Mouse (Mus musculus): ENCODE data around the gene Il23r. TPM values are rescaled to one million over a fixed set of nuclear protein-coding genes. Genes with fewer than 3 reads are reported as not detected.

Il23r gene
- total and polyA plus RNA-seq, 2 experiments from 2014 or later = 0.05 TPM; not detected in 1

DNA sequence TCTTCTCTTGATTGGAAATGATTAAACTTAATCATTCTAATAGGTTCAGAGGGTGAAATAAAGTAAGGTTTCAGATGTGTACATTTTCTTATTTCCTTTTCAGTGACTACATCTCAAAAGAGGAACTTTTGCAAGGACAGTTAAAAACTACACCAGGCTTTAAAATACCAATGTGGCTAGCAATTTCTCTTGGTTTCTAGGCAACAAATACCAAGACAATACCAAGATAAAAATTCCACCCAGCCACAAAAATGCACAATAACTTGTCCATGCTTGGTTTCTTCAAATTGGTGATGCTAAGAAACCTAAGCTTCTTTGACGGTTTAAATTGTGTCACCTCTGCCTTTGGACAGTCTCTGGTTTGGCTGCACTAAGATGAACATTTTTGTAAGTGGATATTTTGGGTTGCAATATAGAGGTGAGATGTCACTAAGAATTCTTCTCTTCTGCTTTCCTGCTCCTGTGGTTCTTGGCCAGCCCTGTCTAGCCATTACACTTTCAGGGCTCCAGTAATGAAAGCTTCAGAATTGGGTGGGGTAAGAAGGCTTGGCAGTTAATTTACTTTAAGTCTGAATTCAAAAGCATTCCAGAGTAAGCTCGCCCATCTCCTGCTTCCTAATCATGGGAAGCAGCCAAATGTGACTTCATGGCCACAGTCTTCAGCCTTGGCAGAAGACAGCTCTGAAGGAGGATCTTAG, 56.8 kb downstream of the Il23r start:
- Histone ChIP-seq H3K9me3 (ENCODE audit: low read length) (no peaks in the 10 kb centered on the region), H3K4me3 (ENCODE audit: low read depth, low read length) (no peak overlapping the region), H3K27ac (ENCODE audit: low read depth, low read length) (no peak overlapping the region), H3K4me1 (ENCODE audit: insufficient read depth) (no peaks in the 10 kb centered on the region), H3K9ac (no peak overlapping the region), H3K4me2 (ENCODE audit: low read depth) (no peak overlapping the region), H3K36me3 (ENCODE audit: insufficient read depth) (no peaks in the 10 kb centered on the region), H3K27me3 (ENCODE audit: insufficient read depth, low read length) (no peaks in the 10 kb centered on the region)
- whole genome bisulfite sequencing = 26% methylated on average over 2 of the region's 2 CpGs
- no peak for DNase-seq
- no peak for ATAC-seq
- no peak for TF ChIP-seq CTCF (IDR thresholded peaks at IDR 0.05; ENCODE audit: low read depth)

DNA sequence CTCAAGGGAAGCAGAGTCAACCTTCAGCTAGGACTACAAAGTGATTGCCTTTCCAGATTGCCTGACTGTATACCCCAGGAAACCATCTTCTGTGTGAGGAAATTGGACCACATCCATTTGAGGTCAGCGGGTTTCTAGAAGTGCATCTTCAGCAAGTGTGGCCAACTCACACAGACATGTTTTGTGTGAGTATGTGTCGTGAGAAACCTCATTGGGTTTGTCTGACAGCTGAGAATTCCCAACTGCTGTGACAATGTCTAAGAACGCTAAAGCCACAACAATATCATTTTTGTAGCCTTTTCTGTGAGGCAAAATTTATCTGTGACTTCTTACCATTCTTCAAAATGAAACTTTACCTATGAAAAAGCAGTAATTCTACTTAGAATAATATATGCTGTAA, 59.8 kb downstream of the Il23r start:
- Histone ChIP-seq H3K9me3 (ENCODE audit: low read length) (no peaks in the 10 kb centered on the region), H3K9ac (no peak overlapping the region), H3K27me3 (ENCODE audit: insufficient read depth, low read length) (no peaks in the 10 kb centered on the region), H3K4me3 (ENCODE audit: low read depth, low read length) (no peak overlapping the region), H3K36me3 (ENCODE audit: insufficient read depth) (no peaks in the 10 kb centered on the region), H3K4me1 (ENCODE audit: insufficient read depth) (no peaks in the 10 kb centered on the region), H3K27ac (ENCODE audit: low read depth, low read length) (no peak overlapping the region), H3K4me2 (ENCODE audit: low read depth) (no peak overlapping the region)
- no peak for ATAC-seq
- DNase-seq = no peak
- WGBS = 65% methylated on average over 3 of the region's 3 CpGs
- no peak for TF ChIP-seq CTCF (IDR thresholded peaks at IDR 0.05; ENCODE audit: low read depth)

DNA sequence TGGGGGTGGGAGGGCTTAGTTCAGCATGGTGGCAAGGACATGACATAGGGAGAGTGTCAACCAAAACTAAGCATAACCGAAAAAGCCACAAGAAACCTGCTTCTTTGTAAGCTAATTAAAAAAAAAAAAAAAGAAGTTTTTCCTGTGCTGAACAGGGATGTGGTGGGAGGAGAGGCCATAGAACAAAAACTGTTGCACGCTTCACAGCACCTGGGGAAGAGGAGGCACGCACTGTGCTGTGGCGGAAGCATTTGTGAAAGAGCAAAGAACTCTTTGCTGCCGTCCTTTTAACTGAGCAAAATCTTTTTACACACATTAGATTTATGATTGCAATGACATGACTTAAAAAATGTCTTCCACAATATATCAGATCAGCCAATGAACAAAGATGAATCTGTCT, 69.9 kb downstream of the Il23r start:
- DNase-seq = no peak
- TF ChIP-seq CTCF (IDR thresholded peaks at IDR 0.05; ENCODE audit: low read depth) = no peak
- no peaks in the 10 kb centered on the region for H3K4me1 ChIP-seq (ENCODE audit: insufficient read depth)
- H3K36me3 ChIP-seq (ENCODE audit: insufficient read depth) = no peaks in the 10 kb centered on the region
- H3K4me2 ChIP-seq (ENCODE audit: low read depth) = no peak overlapping the region
- no peak for ATAC-seq
- no peak overlapping the region for H3K9ac ChIP-seq
- 71% methylated on average over 5 of the region's 5 CpGs for WGBS
- no peaks in the 10 kb centered on the region for H3K27me3 ChIP-seq (ENCODE audit: insufficient read depth, low read length)
- no peak overlapping the region for H3K4me3 ChIP-seq (ENCODE audit: low read depth, low read length)
- H3K27ac ChIP-seq (ENCODE audit: low read depth, low read length) = no peak overlapping the region
- no peaks in the 10 kb centered on the region for H3K9me3 ChIP-seq (ENCODE audit: low read length)

DNA sequence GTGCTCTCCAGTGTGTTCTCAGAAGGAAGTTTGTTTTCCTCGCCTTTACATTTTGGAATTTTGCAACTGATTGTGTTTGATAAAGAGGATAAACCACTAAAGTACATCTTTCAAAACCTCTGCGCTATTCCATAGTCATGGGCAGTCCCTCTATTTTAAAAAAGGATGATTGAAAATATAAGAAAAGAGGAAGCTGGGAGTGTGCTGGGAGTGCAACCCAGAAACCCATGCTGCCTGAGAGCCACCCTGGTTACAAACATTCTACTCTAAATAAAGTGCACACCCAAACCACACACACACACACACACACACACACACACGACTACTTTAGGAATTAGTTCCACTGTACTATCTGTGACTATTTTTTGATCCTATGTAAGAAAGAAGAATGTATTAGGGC, 75.1 kb downstream of the Il23r start:
- no peaks in the 10 kb centered on the region for H3K4me1 ChIP-seq (ENCODE audit: insufficient read depth)
- no peaks in the 10 kb centered on the region for H3K9me3 ChIP-seq (ENCODE audit: low read length)
- H3K4me3 ChIP-seq (ENCODE audit: low read depth, low read length) = no peak overlapping the region
- no peak for TF ChIP-seq CTCF (IDR thresholded peaks at IDR 0.05; ENCODE audit: low read depth)
- H3K27me3 ChIP-seq (ENCODE audit: insufficient read depth, low read length) = no peaks in the 10 kb centered on the region
- WGBS = 86% methylated on average over 3 of the region's 3 CpGs
- no peak overlapping the region for H3K27ac ChIP-seq (ENCODE audit: low read depth, low read length)
- ATAC-seq (no peak), DNase-seq (no peak)
- H3K9ac ChIP-seq = no peak overlapping the region
- H3K4me2 ChIP-seq (ENCODE audit: low read depth) = no peak overlapping the region
- H3K36me3 ChIP-seq (ENCODE audit: insufficient read depth) = no peaks in the 10 kb centered on the region

DNA sequence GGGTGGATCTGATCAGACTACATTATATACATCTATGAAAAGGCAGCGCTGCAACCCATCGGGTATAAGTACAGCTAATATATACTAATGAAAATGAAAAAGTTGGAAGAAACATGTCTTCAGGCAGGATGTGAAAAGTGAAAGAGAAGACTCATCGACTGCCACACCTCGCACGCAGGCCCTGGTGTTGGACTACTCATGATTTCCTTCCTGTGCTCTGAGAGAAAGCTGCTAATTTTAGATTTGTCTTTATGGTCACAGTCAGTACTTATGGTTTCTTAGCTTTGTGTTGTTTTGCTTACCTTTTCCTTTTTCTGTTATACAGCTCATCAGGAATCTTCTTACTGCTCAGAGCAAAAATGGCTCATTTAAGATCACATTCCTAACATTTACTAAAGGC, 76.4 kb downstream of the Il23r start:
- WGBS = 95% methylated on average over 5 of the region's 5 CpGs
- TF ChIP-seq CTCF (IDR thresholded peaks at IDR 0.05; ENCODE audit: low read depth) = no peak
- H3K27ac ChIP-seq (ENCODE audit: low read depth, low read length) = no peak overlapping the region

DNA sequence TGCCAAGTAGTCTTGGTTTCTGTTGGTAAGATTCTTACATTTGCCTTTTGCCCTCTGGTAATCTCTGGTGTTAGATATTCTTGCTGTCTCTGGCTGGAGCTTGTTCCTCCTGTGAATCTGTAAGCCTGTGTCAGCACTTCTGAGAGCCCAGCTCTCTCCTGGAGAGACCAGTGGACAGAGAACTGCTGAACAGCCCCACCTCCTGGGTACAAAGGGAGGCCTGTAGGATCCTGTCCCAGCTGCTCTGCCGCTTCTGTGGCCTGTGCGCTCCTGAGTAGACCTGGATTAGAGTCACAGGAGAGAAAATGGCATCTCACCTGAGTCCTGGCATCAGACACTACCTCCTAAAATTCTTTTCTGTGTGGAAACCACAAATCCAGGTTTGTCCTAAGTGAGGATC, 78.3 kb downstream of the Il23r start:
- H3K9ac ChIP-seq = no peak overlapping the region
- no peak overlapping the region for H3K27ac ChIP-seq (ENCODE audit: low read depth, low read length)
- TF ChIP-seq CTCF (IDR thresholded peaks at IDR 0.05; ENCODE audit: low read depth) = no peak
- DNase-seq (no peak), ATAC-seq (no peak)
- 62% methylated on average over 2 of the region's 2 CpGs for WGBS
- H3K4me3 ChIP-seq (ENCODE audit: low read depth, low read length) = no peak overlapping the region
- H3K4me1 ChIP-seq (ENCODE audit: insufficient read depth) = no peaks in the 10 kb centered on the region
- no peaks in the 10 kb centered on the region for H3K27me3 ChIP-seq (ENCODE audit: insufficient read depth, low read length)
- no peaks in the 10 kb centered on the region for H3K36me3 ChIP-seq (ENCODE audit: insufficient read depth)
- no peak overlapping the region for H3K4me2 ChIP-seq (ENCODE audit: low read depth)
- H3K9me3 ChIP-seq (ENCODE audit: low read length) = no peaks in the 10 kb centered on the region

More for the DNA sequence above, 76.4 kb downstream of the Il23r start:
- no peak for DNase-seq
- no peak overlapping the region for H3K9ac ChIP-seq
- H3K27me3 ChIP-seq (ENCODE audit: insufficient read depth, low read length) = no peaks in the 10 kb centered on the region
- no peak overlapping the region for H3K4me3 ChIP-seq (ENCODE audit: low read depth, low read length)
- H3K9me3 ChIP-seq (ENCODE audit: low read length) = no peaks in the 10 kb centered on the region
- H3K36me3 ChIP-seq (ENCODE audit: insufficient read depth) = no peaks in the 10 kb centered on the region
- H3K4me2 ChIP-seq (ENCODE audit: low read depth) = no peak overlapping the region
- H3K4me1 ChIP-seq (ENCODE audit: insufficient read depth) = no peaks in the 10 kb centered on the region
- no peak for ATAC-seq

DNA sequence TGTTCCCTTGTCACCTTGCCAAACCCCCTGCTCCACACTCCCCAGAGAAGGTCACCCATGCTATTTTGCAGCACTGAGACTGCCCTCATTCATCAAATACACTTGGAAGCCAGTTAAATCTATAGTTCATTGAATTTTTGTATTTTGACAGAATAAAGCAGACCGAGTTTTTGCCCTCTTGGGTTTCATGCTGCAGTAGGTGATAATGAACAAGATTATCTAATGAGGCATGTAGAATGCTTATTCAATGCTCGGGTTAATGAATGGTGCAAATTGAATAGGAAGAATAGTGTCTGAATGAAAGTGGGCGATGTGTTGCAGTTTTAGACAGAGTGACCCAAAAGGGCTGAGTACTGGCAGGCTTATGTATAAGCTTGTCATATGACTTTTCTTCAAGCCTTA, 86.4 kb downstream of the Il23r start:
- no peak overlapping the region for H3K4me3 ChIP-seq (ENCODE audit: low read depth, low read length)
- H3K36me3 ChIP-seq (ENCODE audit: insufficient read depth) = no peaks in the 10 kb centered on the region
- no peaks in the 10 kb centered on the region for H3K9me3 ChIP-seq (ENCODE audit: low read length)
- no peak overlapping the region for H3K9ac ChIP-seq
- no peak for ATAC-seq
- H3K4me2 ChIP-seq (ENCODE audit: low read depth) = no peak overlapping the region
- H3K4me1 ChIP-seq (ENCODE audit: insufficient read depth) = no peaks in the 10 kb centered on the region
- no peak for TF ChIP-seq CTCF (IDR thresholded peaks at IDR 0.05; ENCODE audit: low read depth)
- no peaks in the 10 kb centered on the region for H3K27me3 ChIP-seq (ENCODE audit: insufficient read depth, low read length)
- no peak for DNase-seq
- no peak overlapping the region for H3K27ac ChIP-seq (ENCODE audit: low read depth, low read length)
- 11% methylated on average over 3 of the region's 3 CpGs for WGBS
